Mouse (Mus musculus): ENCODE measurements around the gene Rpl13a. TPM values are rescaled to one million over a fixed set of nuclear protein-coding genes. Genes with fewer than 3 reads are reported as not detected.

The Rpl13a gene
- polyA plus RNA-seq, 1 experiment from 2014 or later = 1,333 TPM

GRCm38 (mm10) chr7:45137171-45138006 is 8.8 kb upstream of the Rpl13a start:
- ATAC-seq (no peak), DNase-seq (ENCODE audit: low read depth, low spot score) (no peak)
- no peak for TF ChIP-seq CTCF (IDR thresholded peaks at IDR 0.05)
- in situ Hi-C loops (cut with MboI; ENCODE audit: low pct_unique_long_range_greater_than_20kb) = no loop called here
- POLR2A ChIA-PET = no interaction called here
- H3K27me3 ChIP-seq = no peaks in the 10 kb centered on the region
- CTCF ChIA-PET = interaction anchor here (1.3 to 2.8 kb wide), 4 partner anchors 14 to 57 kb away, joined by 4 to 10 read pairs (median 6); partner anchors contain the start of genes Aldh16a1, Pih1d1 and Rps11

- DNase-seq (ENCODE audit: low read depth, low spot score) (no peak), ATAC-seq (peak; percentile 79)
- ChIA-PET POLR2A (interaction anchor here (0.7 kb wide), 1 partner anchor 120 kb away, joined by 3 read pairs; the partner anchor contains the start of gene Scaf1), CTCF (interaction anchor here (1.1 to 2.8 kb wide), 5 partner anchors 11 to 55 kb away, joined by 3 to 10 read pairs (median 4); partner anchors contain the start of genes Aldh16a1, Pih1d1 and Rps11)
- H3K27me3 ChIP-seq = no peaks in the 10 kb centered on the region
- in situ Hi-C loops (cut with MboI; ENCODE audit: low pct_unique_long_range_greater_than_20kb) = no loop called here
- TF ChIP-seq CTCF (IDR thresholded peaks at IDR 0.05) = no peak
Observed at GRCm38 (mm10) chr7:45135993-45136567, 7.5 kb upstream of the Rpl13a start, which contains the start of the genes Gm45713 and Flt3l. TSS of gene Gm45713 (minus strand) at chr7:45136231. TSS of gene Flt3l (minus strand) at chr7:45136432.

- in situ Hi-C loops (cut with MboI; ENCODE audit: low pct_unique_long_range_greater_than_20kb) = no loop called here
- POLR2A ChIA-PET = no interaction called here
Observed at GRCm38 (mm10) chr7:45135370-45135769, 6.8 kb upstream of the Rpl13a start.

GRCm38 (mm10) chr7:45134544-45135026 is 6.0 kb upstream of the Rpl13a start:
- DNase-seq (ENCODE audit: low read depth, low spot score) = no peak
- in situ Hi-C loops (cut with MboI; ENCODE audit: low pct_unique_long_range_greater_than_20kb) = no loop called here
- ChIA-PET CTCF (interaction anchor here (1.6 kb wide), 1 partner anchor 8 kb away, joined by 4 read pairs; no protein-coding TSS in a partner anchor), POLR2A (no interaction called here)
- H3K27me3 ChIP-seq = no peaks in the 10 kb centered on the region
- no peak for ATAC-seq
- no peak for TF ChIP-seq CTCF (IDR thresholded peaks at IDR 0.05)

More at GRCm38 (mm10) chr7:45135370-45135769, 6.8 kb upstream of the Rpl13a start:
- DNase-seq (ENCODE audit: low read depth, low spot score) = no peak
- CTCF ChIA-PET = interaction anchor here (1.6 kb wide), 1 partner anchor 8 kb away, joined by 4 read pairs; no protein-coding TSS in a partner anchor
- no peak for ATAC-seq
- TF ChIP-seq CTCF (IDR thresholded peaks at IDR 0.05) = no peak
- H3K27me3 ChIP-seq = no peaks in the 10 kb centered on the region

- no peak for ATAC-seq
- in situ Hi-C loops (cut with MboI; ENCODE audit: low pct_unique_long_range_greater_than_20kb) = no loop called here
- no peaks in the 10 kb centered on the region for H3K27me3 ChIP-seq
- TF ChIP-seq CTCF (IDR thresholded peaks at IDR 0.05) = no peak
- ChIA-PET POLR2A (no interaction called here), CTCF (interaction anchor here (1.6 kb wide), 1 partner anchor 9 kb away, joined by 4 read pairs; no protein-coding TSS in a partner anchor)
- DNase-seq (ENCODE audit: low read depth, low spot score) = no peak
Observed at GRCm38 (mm10) chr7:45133446-45134159, 5.0 kb upstream of the Rpl13a start.

- POLR2A ChIA-PET = no interaction called here
- ATAC-seq = no peak
- no peak for DNase-seq (ENCODE audit: low read depth, low spot score)
- no peak for TF ChIP-seq CTCF (IDR thresholded peaks at IDR 0.05)
- in situ Hi-C loops (cut with MboI; ENCODE audit: low pct_unique_long_range_greater_than_20kb) = no loop called here
- CTCF ChIA-PET = interaction anchor here (1.0 kb wide), 1 partner anchor 11 kb away, joined by 3 read pairs; no protein-coding TSS in a partner anchor
- no peaks in the 10 kb centered on the region for H3K27me3 ChIP-seq
Observed at GRCm38 (mm10) chr7:45131850-45132249, 3.3 kb upstream of the Rpl13a start.

- no peak for TF ChIP-seq CTCF (IDR thresholded peaks at IDR 0.05)
- in situ Hi-C loops (cut with MboI; ENCODE audit: low pct_unique_long_range_greater_than_20kb) = no loop called here
- POLR2A ChIA-PET = interaction anchor here (0.6 kb wide), 1 partner anchor 28 kb away, joined by 4 read pairs; no protein-coding TSS in a partner anchor
- CTCF ChIA-PET = interaction anchor here (0.7 to 1.6 kb wide), 2 partner anchors 45 to 163 kb away, joined by 3 read pairs; no protein-coding TSS in a partner anchor
- no peaks in the 10 kb centered on the region for H3K27me3 ChIP-seq
- DNase-seq (ENCODE audit: low read depth, low spot score) (no peak), ATAC-seq (no peak)
Observed at GRCm38 (mm10) chr7:45129776-45130512, 1.4 kb upstream of the Rpl13a start.

GRCm38 (mm10) chr7:45129318-45129717 is 757 bp upstream of the Rpl13a start:
- no peaks in the 10 kb centered on the region for H3K27me3 ChIP-seq
- DNase-seq (ENCODE audit: low read depth, low spot score) = no peak
- in situ Hi-C loops (cut with MboI; ENCODE audit: low pct_unique_long_range_greater_than_20kb) = no loop called here
- POLR2A ChIA-PET = no interaction called here
- no peak for TF ChIP-seq CTCF (IDR thresholded peaks at IDR 0.05)
- CTCF ChIA-PET = interaction anchor here (1.6 kb wide), 1 partner anchor 45 kb away, joined by 3 read pairs; no protein-coding TSS in a partner anchor
- ATAC-seq = no peak

GRCm38 (mm10) chr7:45127700-45128224 is 799 bp downstream of the Rpl13a start:
- no peak for DNase-seq (ENCODE audit: low read depth, low spot score)
- no peaks in the 10 kb centered on the region for H3K27me3 ChIP-seq
- in situ Hi-C loops (cut with MboI; ENCODE audit: low pct_unique_long_range_greater_than_20kb) = no loop called here
- no peak for TF ChIP-seq CTCF (IDR thresholded peaks at IDR 0.05)
- ATAC-seq = no peak
- POLR2A ChIA-PET = interaction anchor here (0.6 kb wide), 2 partner anchors 22 to 39 kb away, joined by 3 to 4 read pairs; no protein-coding TSS in a partner anchor
- CTCF ChIA-PET = interaction anchor here (1.0 to 1.3 kb wide), 3 partner anchors 10 to 59 kb away, joined by 3 read pairs; partner anchors contain the start of gene Aldh16a1
